Mouse (Mus musculus) layer of hippocampus, adult 9-11 months (tissue): ENCODE results near the gene Fbll1.
A peak's percentile ranks its signal among the peaks of the same experiment; 100 is the strongest.
"Not testable (repeated sequence)": the region's sequence is repeated elsewhere in the genome, so short reads cannot be mapped to it uniquely, and the experiment has no call there.

Experiments used
- DNase-seq: peaks from one replicate; pipeline ENCODE4 v3.0.0; 2022

The Fbll1 gene

GRCm38 (mm10) chr11:35798874-35799273 lies at the start of gene Fbll1:
Fbll1 (minus strand) TSS chr11:35798884.
- no peak for DNase-seq

DNA sequence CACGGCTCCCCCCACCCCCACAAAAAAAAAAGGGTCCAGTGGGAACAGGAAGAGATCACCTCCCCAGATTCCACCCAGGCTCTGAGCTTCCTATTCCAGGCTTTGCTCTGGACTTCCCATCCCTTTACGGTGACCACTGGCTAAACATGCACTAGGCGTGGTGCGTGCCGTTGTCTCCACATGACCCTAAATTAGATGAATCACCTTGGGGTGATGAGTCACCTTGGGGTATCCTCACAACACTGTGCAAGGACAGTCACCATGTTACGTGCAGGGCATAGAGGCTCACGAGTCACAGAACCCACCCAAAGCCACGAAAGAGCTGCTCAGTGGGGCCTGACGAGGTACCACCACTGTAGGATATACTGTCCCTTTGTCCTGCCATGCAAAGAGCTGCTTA lies 45.6 kb upstream of the Fbll1 start:
- no peak for DNase-seq

GRCm38 (mm10) chr11:35842560-35842959 lies 43.9 kb upstream of the Fbll1 start:
- not testable (repeated sequence) for DNase-seq

GRCm38 (mm10) chr11:35841738-35842325 lies 43.1 kb upstream of the Fbll1 start:
- DNase-seq = no peak

- not testable (repeated sequence) for DNase-seq
Measured at GRCm38 (mm10) chr11:35840806-35841205, 42.1 kb upstream of the Fbll1 start.

DNA sequence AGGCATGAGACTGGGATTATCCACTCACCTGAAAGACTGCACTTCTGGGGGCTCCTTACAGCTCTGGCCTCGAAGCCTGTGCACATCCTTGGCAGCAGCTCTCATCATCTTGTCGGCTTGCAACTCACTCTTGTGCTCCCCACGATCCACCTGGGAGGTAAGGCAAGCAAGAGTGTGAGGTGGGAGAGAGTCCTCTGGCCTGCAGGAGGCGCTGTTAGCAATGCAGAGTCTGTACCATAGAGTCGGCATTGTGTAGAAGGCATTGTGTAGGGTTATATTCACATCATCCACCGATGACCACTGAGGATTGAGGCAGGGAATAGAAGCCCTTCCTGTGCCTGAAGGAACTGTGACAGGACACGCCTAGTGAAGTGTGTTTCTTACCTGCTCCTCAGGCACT lies 41.6 kb upstream of the Fbll1 start:
- DNase-seq = no peak

GRCm38 (mm10) chr11:35838345-35839338 lies 40.0 kb upstream of the Fbll1 start:
- peak; percentile 88 for DNase-seq

- no peak for DNase-seq
Measured at GRCm38 (mm10) chr11:35837156-35838126, 38.8 kb upstream of the Fbll1 start.

- DNase-seq = peak; percentile 91
Measured at GRCm38 (mm10) chr11:35834022-35834760, 35.5 kb upstream of the Fbll1 start, which contains the start of gene Rars. Rars (minus strand) TSS chr11:35834506.

- DNase-seq = no peak
Measured at GRCm38 (mm10) chr11:35833270-35833669, 34.6 kb upstream of the Fbll1 start.

GRCm38 (mm10) chr11:35832139-35832538 lies 33.5 kb upstream of the Fbll1 start:
- DNase-seq = no peak

DNA sequence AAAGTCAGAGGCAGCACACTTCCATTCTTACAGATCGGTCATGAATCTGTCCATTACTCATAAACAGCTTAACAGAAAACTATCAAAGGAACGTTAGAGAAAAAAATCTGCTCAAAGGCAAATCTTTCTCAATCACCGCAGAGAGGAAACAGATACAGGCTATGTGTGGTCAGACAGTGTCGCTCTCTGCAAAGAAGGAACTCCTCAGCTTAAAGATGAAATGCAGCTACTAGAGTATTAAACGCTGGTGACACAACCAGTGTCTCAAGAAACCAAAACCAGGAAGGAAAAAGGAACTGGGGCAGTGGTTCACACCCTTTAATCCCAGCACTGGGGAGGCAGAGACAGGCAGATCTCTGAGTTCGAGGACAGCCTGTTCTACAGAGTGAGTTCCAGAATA lies 29.0 kb upstream of the Fbll1 start:
- DNase-seq = no peak

- DNase-seq = no peak
Measured at GRCm38 (mm10) chr11:35816316-35816715, 17.6 kb upstream of the Fbll1 start.

DNA sequence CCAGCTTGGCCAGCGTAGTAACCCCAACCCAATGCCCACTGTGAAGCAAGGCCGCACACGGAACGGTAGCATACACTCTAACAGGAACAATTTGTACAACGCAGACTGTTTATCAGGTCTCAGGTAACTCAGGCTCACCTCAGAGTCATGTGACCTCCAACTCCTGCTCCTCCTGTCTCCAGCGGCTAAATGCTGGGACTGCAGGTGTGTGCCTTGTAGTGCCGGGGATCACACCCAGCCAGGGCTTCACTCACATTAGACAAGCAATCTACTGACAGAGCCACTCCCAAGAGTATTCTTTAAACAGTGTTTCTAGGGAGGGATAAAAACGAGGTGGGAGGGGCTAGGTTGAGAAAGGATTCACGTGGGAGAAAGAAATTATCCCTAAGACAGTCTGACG lies 12.8 kb upstream of the Fbll1 start:
- no peak for DNase-seq

GRCm38 (mm10) chr11:35801332-35801731 lies 2.6 kb upstream of the Fbll1 start:
- no peak for DNase-seq

- DNase-seq = peak; percentile 76
Measured at GRCm38 (mm10) chr11:35798495-35798820, 226 bp downstream of the Fbll1 start.

DNA sequence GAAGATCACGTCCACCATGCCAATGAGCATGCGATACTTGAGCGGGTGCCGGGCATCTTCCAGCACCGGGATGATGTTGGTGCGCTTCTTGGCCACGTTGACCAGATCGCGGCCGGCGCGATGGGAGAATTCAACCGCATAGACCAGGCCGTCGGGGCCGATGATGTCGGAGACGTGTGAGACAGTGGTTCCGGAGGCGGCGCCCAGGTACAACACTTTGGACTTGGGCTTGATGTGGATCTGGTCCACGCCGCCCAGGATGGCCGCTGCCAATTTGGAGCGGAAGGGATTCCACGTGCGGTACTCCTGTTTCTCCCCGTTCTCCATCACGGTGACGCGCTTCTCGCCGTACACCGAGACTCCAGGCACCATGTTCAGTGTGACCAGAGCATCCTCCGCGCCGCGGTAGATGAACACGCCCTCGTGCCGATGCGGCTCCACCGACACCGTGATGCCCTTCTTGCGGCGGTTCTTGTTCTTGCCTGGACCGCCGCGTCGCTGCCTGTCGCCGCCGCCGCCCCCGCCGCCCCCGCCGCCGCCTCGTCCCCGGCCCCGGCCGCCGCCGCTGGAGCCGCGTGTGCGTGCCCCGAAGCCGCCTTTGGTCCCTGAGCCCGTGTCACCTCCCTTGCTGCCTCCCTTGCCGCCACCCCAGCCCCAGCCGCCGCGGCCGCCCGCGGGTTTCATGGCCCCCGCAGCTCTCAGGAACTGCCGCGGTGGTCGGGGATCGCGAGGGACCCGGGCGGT lies 761 bp downstream of the Fbll1 start:
- DNase-seq = no peak

DNA sequence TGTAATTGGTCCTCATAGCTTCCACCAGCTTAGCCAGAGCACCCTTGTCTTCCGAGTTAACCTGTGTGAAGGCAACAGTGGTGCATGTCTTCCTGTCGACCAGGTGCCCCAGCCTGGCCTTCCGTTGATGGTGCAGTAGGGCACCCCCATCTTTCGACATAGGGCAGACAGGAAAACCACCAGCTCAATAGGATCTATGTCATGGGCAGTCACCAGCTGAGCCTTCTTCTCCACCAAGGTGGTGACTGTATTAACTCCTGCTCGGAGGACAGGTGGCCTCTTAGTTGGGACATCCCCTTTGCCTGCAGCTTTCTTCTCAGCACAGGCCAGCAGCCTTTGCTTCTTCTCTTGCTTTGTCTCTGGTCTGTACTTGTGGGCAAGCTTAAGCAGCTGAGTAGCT lies 5.9 kb downstream of the Fbll1 start:
- DNase-seq = not testable (repeated sequence)

DNA sequence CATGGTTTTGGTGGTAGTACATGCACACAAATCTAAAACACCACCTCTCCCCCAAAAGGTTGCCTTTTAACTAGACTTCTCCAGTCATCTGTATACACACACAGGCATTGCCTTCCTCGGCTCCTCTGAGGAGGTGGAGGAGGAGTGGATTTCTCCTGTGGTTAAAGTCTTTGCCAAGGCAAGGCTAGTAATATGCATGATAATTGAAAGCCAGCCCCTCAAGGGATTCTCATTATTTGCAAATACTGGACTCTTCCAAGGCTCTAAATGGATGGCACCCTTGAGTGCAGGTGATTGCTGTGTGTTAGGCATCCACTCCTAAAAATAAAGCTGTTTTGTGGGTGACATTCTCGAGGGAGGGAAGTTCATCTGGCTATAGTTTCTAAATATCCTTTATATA lies 10.2 kb downstream of the Fbll1 start:
- no peak for DNase-seq

DNA sequence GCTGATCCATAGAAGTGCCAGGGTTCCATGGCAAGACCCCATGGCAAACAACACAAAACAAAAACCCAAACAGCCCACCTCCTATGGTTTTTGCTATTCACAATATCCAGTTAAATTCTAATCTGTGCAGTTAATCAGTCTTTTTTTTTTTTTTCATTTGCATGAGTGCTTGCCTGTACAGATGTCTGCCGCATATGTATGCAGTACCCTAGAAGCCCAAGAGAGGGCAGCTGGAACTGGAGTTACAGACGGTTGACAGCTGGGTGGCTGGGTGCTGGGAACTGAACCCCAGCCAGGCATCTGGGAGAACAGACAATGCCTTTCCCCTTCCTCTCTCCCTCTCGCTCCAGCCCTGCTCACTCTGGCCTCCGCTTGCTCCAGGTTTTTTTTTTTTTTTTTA lies 14.1 kb downstream of the Fbll1 start:
- no peak for DNase-seq

DNA sequence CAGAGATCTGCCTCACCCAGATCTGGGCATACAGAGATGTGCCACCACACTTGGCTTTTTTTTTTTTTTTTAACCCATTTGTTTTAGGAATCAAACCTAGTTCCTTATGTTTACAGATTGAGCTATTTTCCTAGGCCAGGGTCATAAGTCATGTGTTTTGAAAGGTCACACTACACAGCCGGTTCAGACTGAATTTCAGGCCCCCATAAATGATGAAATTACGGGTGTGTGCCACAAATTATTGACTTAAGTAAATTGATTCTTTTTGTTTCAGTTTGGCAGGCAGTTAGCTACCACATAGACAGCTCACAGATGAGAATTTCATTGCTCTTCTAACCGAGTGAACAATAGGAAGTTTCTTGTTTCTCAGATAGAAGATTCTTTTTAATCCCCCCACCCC lies 14.7 kb downstream of the Fbll1 start:
- no peak for DNase-seq

DNA sequence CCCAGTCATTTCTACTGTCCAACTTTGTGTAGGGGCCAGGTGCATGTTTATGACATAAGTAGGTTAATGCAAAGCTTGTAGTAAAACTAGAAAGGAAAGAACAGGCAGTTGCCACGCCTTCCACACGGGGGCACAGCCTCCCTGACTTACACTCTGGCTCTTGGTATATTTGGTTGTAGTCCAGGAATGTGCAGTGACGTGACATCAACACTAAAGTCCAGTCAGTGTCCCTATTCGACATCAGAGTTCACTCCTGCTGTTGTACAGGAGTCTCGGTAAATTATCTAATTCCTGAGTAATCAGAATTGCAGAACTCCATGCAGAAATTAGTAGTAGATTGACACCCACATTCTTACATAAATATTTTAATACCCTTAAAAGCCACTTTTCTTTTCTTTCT lies 15.6 kb downstream of the Fbll1 start:
- DNase-seq = no peak
